1 mouse cellular context compared by ENCODE assay signal in genomic region chr14:51026391-51027133, GRCm38 (mm10).
TF ChIP-seq lines count a peak whose summit lies in the region.

No protein-coding gene starts in this region.

TF ChIP-seq in MEL, 35 proteins besides CTCF, POLR2A, EP300 and RAD21 (continued from another document):
- TF ChIP-seq SIN3A (IDR thresholded peaks at IDR 0.05; ENCODE audit: low read length) (peak; percentile 48), ETS1 (IDR thresholded peaks at IDR 0.05; ENCODE audit: low read depth, low read length) (no peak), SMC3 (IDR thresholded peaks at IDR 0.05; ENCODE audit: low read depth, low read length) (peak; percentile 89)
